Mouse (Mus musculus): ENCODE data around the gene 3110082I17Rik.

Gene 3110082I17Rik

DNA sequence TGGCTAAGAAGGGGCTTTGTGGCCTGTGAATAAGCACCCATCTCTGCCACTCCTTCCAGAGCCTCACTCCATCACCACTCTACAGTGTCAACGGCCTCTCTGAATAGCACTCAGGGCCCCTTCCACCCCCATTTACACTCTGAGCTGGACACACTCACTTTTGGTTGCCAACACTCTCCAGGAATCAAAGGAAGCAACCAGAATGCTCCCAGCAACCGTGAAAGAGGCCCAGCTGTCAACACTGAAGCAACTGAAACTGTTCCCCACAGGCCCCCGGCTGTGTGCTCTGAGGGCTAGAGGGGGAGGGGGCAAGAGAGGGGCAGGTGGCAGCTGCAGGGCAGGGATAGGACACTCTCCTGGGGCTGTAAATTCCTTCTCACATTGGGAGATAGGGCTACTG lies 41.7 kb downstream of the 3110082I17Rik start:
- no peak for DNase-seq (ENCODE audit: low spot score)

- DNase-seq (ENCODE audit: low spot score) = no peak
Observed at GRCm38 (mm10) chr5:139418110-139418509, 42.2 kb downstream of the 3110082I17Rik start.

DNA sequence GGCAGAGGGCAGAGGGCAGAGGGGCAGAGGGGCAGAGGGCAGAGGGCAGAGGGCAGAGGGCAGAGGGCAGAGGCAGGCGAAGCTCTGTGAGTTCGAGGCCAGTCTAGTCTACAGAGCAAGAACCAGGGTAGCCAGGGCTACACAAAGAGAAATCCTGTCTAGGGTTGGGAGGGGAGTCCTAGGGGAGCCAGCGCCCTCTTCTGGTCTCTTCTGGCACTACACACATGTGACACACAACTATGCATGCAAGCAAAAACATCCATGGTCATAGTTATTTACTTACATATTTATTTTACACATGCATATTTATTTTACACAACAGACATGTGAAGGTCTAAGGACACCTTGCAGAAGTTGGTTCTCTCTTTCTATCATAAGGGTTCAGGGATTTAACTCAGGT lies 42.8 kb downstream of the 3110082I17Rik start:
- no peak for DNase-seq (ENCODE audit: low spot score)

DNA sequence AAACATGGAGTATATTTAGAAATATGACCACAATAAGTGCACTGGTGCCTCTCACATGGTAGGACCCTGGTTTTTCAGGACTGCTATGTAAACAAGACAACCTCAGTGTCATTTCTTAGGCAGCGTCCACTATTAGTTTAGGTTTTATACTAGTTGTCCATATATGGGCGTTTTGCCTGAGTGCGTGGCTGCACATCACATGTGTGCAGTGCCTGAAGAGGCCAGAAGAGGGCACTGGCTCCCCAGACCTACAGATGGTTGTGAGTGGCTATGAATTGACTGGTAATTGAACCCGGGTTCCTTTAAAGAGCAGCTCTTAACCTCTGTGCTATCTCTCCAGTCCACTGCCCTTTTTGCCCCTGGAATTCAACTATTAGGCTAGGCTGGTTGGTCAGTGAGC lies 43.4 kb downstream of the 3110082I17Rik start:
- DNase-seq (ENCODE audit: low spot score) = no peak

DNA sequence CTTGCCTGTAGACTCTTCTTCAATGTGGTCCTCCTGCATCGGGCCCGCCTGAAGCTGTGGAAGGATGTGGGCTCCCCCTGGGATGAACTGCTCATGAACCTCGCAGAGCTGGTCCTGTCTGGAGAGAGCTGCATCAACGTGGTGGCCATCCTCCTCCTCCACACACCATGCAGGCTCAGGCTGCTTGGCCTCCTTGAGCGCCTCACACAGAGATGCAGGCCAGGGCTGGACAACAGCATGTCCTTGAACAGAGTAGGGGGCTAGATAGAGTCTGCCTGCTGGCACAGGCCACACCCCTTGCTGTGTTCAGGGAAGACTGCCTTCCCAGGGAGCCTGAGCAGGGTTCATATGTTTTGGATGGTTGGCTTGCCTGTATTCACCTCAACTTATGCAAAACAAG lies 45.3 kb downstream of the 3110082I17Rik start:
- no peak for DNase-seq (ENCODE audit: low spot score)

- no peak for DNase-seq (ENCODE audit: low spot score)
Observed at GRCm38 (mm10) chr5:139413545-139413944, 46.8 kb downstream of the 3110082I17Rik start.

- no peak for DNase-seq (ENCODE audit: low spot score)
Observed at GRCm38 (mm10) chr5:139411665-139412314, 48.5 kb downstream of the 3110082I17Rik start.

DNA sequence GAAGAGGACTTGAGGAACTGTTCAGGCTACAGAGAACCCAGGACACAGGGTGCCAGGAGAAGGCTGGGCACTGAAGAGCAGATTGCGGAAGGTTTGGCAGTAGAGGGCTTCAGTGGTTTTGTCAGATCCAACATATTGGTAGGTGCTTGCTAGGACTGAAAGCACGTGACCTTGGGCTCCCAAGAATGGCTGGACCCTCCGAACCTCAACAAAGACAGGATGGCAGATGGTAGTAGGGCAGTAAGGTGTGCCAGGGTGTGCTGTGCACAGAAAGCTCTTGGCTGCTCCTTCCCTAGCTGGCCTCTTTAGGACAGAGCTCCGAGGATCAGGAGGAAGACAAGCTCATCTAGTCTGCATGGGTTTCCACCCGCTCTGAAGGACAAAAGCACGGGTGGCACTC lies 49.2 kb downstream of the 3110082I17Rik start:
- DNase-seq (ENCODE audit: low spot score) = no peak

DNA sequence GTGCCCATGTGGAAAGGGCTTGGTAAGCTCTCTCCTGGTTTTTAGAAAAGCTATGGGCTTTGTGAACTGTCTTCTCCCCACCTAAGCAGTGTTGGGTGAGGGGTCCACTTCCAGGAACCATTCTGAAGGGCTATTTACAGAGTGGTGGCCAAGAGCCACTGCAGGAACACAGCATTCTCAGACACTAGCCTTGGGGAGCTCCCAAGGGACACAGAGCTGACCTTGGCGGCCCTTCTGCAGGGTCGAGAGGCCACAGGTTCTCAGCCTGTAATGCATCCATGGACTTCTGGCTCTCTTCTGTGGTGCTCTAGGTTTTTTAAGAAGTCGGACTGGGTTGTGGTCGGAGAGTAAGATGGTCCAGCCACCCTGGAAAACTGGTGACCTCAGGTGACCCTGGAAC lies 50.3 kb downstream of the 3110082I17Rik start:
- DNase-seq (ENCODE audit: low spot score) = no peak

DNA sequence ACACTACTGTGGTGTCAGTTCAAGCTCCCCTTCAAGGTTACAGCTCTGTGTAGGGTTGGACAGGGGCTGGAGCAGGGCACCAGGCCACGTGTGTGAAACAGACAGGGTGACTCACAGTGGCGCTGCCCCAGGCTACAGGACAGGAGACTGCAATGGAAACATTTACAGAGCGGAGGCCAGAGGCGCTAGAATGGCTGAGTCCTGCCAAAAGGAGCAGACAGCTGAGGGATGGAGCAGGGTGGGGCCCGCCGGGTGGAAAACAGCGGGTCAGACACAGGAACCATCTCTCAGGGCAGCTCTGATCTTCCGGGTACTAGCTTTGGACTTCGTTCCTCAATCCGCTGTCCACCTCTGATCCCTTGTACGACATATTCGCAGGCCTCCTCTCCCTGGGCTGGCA lies 50.9 kb downstream of the 3110082I17Rik start:
- peak; percentile 81 for DNase-seq (ENCODE audit: low spot score)

- DNase-seq (ENCODE audit: low spot score) = no peak
Observed at GRCm38 (mm10) chr5:139408511-139408910, 51.8 kb downstream of the 3110082I17Rik start.

DNA sequence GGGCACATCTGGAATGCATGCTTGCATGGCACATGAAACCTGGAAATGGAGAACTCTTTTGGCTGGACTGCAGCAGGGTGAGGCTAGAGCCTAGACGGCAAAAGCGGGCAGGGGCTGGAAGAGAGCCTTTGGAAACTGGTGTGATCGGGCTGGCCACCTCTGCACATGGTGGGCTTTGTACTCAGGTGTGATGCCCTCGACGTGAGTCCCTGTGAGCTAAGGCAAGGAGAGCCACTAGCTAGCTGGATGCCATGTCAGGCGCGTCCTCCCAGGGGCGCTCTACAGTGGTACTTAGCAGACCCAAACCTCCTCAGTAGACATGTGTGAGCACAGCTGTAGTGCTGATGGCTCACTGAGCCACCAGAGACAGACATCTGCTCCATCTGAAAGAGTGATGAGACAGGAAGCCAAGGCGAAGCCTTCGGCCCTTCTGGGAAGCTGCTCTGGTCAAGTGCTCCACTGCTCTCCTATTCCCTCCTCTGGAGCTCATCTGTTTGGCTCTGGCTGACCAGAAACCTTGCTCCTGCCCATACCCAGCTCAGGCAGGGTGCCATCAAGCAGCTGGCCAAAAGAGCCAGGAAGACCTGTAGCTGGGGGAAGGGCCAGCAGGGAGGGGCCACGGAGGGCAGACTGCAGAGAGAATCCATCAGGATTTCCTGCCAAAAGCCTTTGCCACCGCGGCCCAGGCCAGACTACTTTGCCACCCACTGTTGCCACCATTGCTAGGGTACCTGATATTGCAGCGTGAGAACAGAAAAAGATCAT lies 53.0 kb downstream of the 3110082I17Rik start:
- DNase-seq (ENCODE audit: low spot score) = no peak

DNA sequence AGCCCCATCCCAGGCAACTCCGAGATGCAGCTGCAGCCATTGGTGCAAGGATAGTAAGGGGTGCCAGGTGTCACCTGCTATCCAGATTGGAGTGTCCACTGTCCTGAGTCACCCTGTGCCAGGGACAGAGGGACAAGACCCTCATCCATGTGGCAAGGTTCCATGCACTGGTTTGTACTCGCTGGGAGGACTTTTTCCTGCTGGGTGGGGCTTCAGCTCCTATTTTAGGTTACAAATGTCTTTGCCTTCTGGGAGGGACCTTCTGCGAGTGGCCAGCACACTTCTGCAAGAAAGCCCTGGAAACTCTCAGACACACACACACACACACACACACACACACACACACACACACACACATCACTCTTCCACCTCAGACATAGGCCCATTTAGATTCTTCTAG lies 54.4 kb downstream of the 3110082I17Rik start:
- DNase-seq (ENCODE audit: low spot score) = no peak

- DNase-seq (ENCODE audit: low spot score) = no peak
Observed at GRCm38 (mm10) chr5:139405478-139405877, 54.8 kb downstream of the 3110082I17Rik start.

GRCm38 (mm10) chr5:139404801-139405401 lies 55.4 kb downstream of the 3110082I17Rik start, which contains the start of gene C130050O18Rik:
Gene C130050O18Rik, plus strand, starts transcription at chr5:139405280.
- peak; percentile 58 for DNase-seq (ENCODE audit: low spot score)

DNA sequence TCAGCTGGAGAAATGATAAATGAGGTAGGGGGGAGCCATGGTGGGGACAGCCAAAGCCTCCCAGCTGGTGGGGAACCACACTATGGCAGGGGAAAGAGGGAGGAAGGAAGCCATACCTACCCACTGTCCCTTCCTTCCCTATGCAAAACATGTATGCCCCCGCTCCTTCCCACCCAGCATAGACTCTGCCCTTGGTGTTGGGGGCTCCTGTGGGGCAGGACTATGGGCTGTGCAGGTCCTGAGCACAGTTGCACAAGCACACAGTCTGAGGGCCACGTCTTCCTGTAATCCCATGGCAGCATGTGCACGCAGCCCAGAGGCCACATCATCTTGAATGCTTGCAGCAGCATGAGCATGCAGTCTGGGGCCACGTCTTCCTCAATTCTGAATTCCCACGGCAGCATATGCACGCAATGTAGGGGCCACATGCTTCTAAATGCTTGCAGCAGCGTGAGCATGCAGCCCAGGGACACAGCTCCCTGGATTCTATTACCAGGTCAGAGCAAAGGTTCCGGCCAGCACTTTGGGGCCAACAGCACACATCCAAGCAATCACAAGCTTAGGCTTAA lies 56.6 kb downstream of the 3110082I17Rik start:
- DNase-seq (ENCODE audit: low spot score) = no peak

DNA sequence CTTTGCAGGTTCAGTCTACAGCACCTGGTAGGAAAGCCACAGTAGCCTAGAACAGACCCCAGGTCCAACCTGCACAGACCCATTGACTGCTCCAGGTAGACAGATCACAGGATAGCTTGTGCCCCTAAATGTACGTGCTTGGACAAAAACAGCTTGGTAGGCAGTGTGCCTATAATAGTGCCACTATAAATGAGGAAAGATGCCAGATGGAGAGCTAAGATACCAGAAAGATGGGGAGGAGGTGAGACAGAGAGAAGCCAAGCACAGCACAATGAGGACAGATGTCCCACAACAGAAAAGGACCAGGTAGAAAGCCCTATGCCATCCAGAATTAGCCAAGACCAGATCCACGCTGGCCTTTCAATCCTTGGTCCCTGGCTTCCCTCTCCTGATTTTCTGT lies 58.2 kb downstream of the 3110082I17Rik start:
- DNase-seq (ENCODE audit: low spot score) = no peak

GRCm38 (mm10) chr5:139399991-139400390 lies 60.3 kb downstream of the 3110082I17Rik start:
- DNase-seq (ENCODE audit: low spot score) = no peak

DNA sequence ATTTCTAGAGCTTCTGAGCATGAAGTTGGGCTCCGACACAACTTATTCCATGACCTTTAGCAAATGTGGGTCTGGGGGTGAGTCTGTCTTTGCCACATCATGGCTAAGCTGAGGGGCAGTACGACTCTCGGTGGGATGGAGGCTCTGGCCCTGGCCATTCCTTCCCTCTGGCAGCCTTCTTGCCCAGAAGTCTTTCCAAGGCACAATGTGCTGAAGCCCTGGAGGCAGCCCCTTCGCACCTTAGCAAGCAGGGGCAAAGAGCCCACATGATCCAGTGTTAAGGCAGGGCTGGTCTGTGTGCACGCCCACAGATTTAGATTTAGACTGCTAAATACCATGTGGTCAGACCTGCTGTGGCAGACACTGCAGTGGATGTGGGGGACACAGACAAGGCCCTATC lies 61.5 kb downstream of the 3110082I17Rik start:
- no peak for DNase-seq (ENCODE audit: low spot score)

DNA sequence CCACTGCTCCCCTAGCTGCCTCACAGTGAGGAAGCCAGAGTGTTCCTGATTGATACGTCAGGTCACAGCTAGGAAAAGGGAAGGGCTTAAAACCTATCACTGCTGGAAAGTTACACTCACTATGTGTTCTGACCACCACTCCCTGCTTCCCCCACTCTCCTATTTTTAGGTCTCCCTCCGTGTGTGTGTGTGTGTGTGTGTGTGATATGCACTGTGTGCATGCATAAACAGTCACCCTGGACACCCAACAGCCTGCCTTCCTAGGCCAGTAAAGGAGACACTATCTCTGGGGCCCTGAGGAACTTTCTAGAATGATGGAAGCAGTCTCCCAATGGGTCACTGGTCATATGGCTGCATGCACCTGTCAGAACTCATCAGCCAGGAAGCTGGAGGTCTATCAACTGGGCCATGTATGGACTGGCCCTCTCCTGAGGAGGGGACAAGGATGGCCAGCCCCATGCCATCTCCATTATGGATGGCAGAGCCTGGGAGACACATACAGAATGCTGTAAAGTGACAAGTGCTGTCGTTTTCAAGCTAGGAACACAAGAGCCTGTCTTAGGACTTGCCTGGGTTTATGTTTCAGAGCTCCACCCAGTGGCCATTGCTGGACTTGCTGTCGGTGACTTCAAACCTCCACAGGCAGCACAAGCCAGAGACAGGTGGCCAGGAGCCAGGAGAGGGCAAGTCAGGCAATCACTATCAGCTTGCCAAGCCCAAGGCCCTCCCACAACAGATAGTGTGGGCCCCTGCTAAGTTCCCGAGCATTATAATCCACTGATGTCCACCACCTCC lies 62.2 kb downstream of the 3110082I17Rik start:
- DNase-seq (ENCODE audit: low spot score) = peak; percentile 95

DNA sequence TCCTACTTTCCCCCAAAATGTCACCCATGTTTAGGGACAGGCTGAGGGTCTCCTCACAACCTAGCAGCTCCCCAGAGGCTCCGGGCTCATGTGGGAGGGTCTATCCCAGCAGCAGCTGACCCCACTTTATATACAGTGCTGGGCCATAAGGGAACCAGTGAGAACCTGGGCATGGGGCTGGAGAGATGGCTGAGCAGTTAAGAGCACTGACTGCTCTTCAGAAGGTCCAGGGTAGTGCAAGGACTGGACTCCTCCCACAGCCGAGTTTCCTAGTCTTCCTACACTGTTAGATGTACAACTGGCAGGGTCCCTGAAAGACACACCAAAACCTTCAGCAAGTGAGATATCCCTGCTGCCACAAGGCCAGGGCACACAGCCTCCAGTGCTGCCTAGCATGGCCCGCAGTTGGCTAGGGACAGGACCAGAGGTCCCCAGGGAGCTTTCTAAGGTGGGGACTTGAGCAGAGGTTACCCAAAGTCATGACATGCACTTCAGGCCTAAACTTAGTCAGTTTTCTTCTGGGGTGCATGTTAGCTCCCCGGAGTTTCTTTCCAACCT lies 62.9 kb downstream of the 3110082I17Rik start:
- no peak for DNase-seq (ENCODE audit: low spot score)

DNA sequence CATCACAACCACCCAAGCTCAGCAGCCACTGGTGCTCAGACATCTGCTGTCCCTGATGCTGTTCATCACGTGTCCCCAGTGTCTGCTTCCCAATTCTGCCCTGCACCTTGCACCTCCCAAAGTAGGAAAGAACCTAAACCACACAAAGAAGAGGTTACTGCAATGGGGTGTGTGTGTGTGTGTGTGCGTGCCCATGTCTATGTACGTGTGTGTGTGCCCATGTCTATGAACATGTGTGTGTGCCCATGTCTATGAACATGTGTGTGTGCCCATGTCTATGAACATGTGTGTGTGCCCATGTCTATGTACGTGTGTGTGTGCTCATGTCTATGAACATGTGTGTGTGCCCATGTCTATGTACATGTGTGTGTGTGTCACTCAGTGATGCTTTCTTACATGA lies 64.8 kb downstream of the 3110082I17Rik start:
- no peak for DNase-seq (ENCODE audit: low spot score)
